Mouse (Mus musculus) E14TG2a.4 (cell line): ENCODE measurements at regions not wholly inside any gene's neighbourhood (a gene's known extent, or its start where the extent isn't known, plus 50 kb on each side); places are given as distances from the start of the nearest gene placed in this dataset.

Experiments used
- CTCF ChIP-seq: conservative IDR thresholded peaks from 2 replicates; pipeline ENCODE4 v1.5.1; 2014; ENCODE audit warnings: low read length
- NANOG ChIP-seq: IDR thresholded peaks from 2 replicates; pipeline ENCODE4 v1.6.1; 2014; ENCODE audit warnings: borderline replicate concordance, low read length, mixed read lengths
- POU5F1 ChIP-seq: IDR thresholded peaks from 2 replicates; pipeline ENCODE4 v1.6.1; 2014; ENCODE audit warnings: low read length, borderline replicate concordance

DNA sequence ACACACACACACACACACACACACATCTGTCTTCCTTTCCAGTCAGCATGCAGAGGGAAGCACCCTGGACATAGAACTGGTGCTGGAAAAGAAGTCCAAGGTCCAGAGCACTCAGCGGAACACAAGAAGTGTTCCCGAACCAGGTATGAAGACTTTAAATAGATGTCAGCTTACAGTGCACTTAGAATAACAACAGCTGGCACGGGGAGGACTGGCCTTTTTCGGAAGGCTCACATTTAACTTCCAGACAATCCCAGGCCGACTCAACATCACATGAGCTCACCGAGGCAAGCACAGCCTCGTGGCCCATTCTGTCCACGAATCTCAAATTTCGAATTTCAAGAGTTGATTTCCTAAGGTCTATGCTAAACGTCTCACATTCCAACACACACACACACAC is 70.9 kb upstream of the Slc25a33 start:
- TF ChIP-seq CTCF: no peak
- TF ChIP-seq NANOG: no peak
- no peak for TF ChIP-seq POU5F1
